Mouse (Mus musculus) spleen, adult 2 months (tissue): ENCODE data around the gene Stab1.

Experiments
- CTCF ChIP-seq: fragments of 200-500 bp; IDR thresholded peaks from 2 replicates; pipeline ENCODE4 v1.5.1; 2011; ENCODE audit warnings: mild to moderate bottlenecking, inconsistent platforms; ENCODE audit not compliant: insufficient read depth, insufficient read length, insufficient replicate concordance; ENCODE audit errors: extremely low read depth
- POLR2A ChIP-seq: fragments of 200-500 bp; IDR thresholded peaks from 2 replicates; pipeline ENCODE4 v1.6.1; 2011; ENCODE audit warnings: low read depth, low read length, inconsistent platforms

GRCm38 (mm10) chr14:31114011-31114410, 54.4 kb downstream of the Stab1 start:
- TF ChIP-seq CTCF, result no peak
- TF ChIP-seq POLR2A, result no peak
